Mouse (Mus musculus) liver, embryonic 15.5 days (tissue): ENCODE data around the gene Tomm6. TPM values are rescaled to one million over a fixed set of nuclear protein-coding genes. Genes with fewer than 3 reads are reported as not detected.
A peak's percentile ranks its signal among the peaks of the same experiment; 100 is the strongest.

Source experiments
- ATAC-seq: fragments of 200-750 bp; cut with Nextera tagmentation; 2 replicates; pipeline ENCODE4 v1.8.0; 2017; ENCODE audit warnings: moderate number of reproducible peaks, mild to moderate bottlenecking, moderate library complexity; ENCODE audit not compliant: insufficient read depth
- H3K27ac ChIP-seq: fragments of 300-500 bp; sonication (generic); replicated peaks from 2 replicates; pipeline ENCODE4 v1.5.1; 2015; ENCODE audit warnings: mild to moderate bottlenecking, inconsistent platforms
- H3K27me3 ChIP-seq: fragments of 300-500 bp; sonication (generic); 2 replicates; pipeline ENCODE4 v1.6.1; 2015; ENCODE audit warnings: mild to moderate bottlenecking, inconsistent platforms
- H3K36me3 ChIP-seq: fragments of 300-500 bp; sonication (generic); replicated peaks from 2 replicates; pipeline ENCODE4 v1.6.1; 2015; ENCODE audit warnings: moderate library complexity, mild to moderate bottlenecking, inconsistent platforms
- H3K4me1 ChIP-seq: fragments of 300-500 bp; sonication (generic); replicated peaks from 2 replicates; pipeline ENCODE4 v1.6.1; 2015; ENCODE audit warnings: inconsistent platforms
- H3K4me2 ChIP-seq: fragments of 300-500 bp; sonication (generic); 2 replicates; pipeline ENCODE4 v1.6.1; 2015; ENCODE audit warnings: moderate library complexity, mild to moderate bottlenecking, inconsistent platforms
- H3K4me3 ChIP-seq: fragments of 300-500 bp; sonication (generic); replicated peaks from 2 replicates; pipeline ENCODE4 v1.5.1; 2015; ENCODE audit warnings: mild to moderate bottlenecking, inconsistent platforms
- H3K9ac ChIP-seq: fragments of 300-500 bp; sonication (generic); 2 replicates; pipeline ENCODE4 v1.6.1; 2015; ENCODE audit warnings: moderate library complexity, mild to moderate bottlenecking, inconsistent platforms
- H3K9me3 ChIP-seq: fragments of 300-500 bp; sonication (generic); replicated peaks from 2 replicates; pipeline ENCODE4 v1.6.1; 2016; ENCODE audit warnings: inconsistent platforms
- WGBS: fragments of 180-500 bp; shearing (Covaris S2); methylation state at CpG from one replicate; pipeline ENCODE4 v1.1.7; 2015; ENCODE audit warnings: mixed read lengths; ENCODE audit not compliant: insufficient replicate concordance; 5-methylcytosine and 5-hydroxymethylcytosine counted together
- polyA plus RNA-seq: library from polyadenylated mRNA; unstranded; fragments of >200 nt; fragmentation: Nextera tagmentation; extraction: Ambion mirVana; gene quantifications from 2 replicates; pipeline ENCODE4 v1.2.1, GENCODE M21; 2015

The Tomm6 gene
- 193 and 205 TPM in 2 replicates for polyA plus RNA-seq

DNA sequence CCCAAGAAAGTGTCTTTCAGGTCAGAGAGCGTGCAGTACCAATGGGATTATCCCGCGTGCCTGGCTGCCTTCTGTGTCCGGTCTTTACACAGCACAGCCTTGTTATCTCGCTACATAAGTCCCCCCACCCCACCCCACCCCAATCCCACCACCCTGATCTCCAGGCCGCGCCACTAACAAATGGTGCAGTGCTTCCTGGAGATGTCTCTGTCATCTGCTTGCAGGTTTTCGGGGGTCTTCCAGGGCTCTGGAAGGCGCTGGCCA is at the start of gene Tomm6:
Gene Tomm6, minus strand, starts transcription at position 43 of the 264 bp plus-strand sequence.
- no peak for ATAC-seq
- Histone ChIP-seq H3K4me2 (peak within 1 kb of the TSS; percentile 97), H3K27me3 (peaks cover 29% of the 10 kb centered on the region; the same call in 1 of the 2 replicates), H3K36me3 (peaks cover 36% of the 10 kb centered on the region), H3K9ac (peak within 1 kb of the TSS; percentile 70), H3K4me3 (peak within 1 kb of the TSS; percentile 86), H3K9me3 (no peaks in the 10 kb centered on the region), H3K4me1 (peaks cover 38% of the 10 kb centered on the region), H3K27ac (peak within 1 kb of the TSS; percentile 78)
- under 1% methylated on average over 9 of the region's 9 CpGs for WGBS

DNA sequence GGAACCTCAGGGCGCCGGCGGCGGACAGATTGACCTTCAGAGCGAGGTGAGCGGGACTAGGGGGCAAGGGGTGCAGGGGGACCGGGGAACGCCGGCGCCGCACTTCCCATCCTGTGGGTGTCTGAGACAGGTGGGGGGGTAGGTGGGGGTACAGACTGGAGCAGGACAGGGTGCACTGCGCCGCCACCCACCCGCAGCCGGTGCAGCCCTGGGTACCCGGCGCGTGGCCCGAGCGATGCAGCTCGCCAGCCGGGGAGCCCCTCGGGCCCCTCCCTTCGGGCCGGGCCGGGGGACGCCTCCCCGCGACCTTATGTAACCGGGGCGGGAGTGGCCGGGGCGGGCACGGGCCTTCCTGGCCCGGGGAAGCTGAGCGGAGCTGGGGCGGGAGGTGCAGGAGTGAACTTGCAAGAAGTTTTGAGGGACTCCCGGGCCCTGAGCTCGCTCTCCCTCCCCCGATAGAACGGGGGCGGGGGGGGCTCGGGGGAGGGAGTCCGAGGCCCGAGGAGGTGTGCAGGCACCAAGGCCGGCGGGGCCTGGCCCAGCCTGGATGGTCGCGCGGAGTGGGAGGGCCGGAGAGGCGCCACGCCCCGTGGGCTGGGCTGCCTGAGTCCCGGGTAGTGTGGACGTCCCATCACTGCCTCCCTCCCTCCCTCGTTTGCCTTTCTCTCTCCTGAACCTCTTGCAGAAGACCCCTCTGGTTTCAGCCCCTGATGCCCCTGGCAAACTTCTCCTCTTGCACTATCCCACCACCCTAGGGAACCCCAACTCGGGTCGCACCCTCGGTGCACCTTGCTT is 49.3 kb upstream of the Tomm6 start:
- Histone ChIP-seq H3K4me3 (peak overlapping the region; percentile 73), H3K9ac (peak overlapping the region; percentile 68), H3K4me2 (peak overlapping the region; percentile 99), H3K4me1 (peaks cover 45% of the 10 kb centered on the region), H3K27ac (peak overlapping the region; percentile 78), H3K36me3 (no peaks in the 10 kb centered on the region), H3K9me3 (no peaks in the 10 kb centered on the region), H3K27me3 (peaks cover 31% of the 10 kb centered on the region)
- under 1% methylated on average over 49 of the region's 60 CpGs for WGBS
- peak; percentile 78 for ATAC-seq

GRCm38 (mm10) chr17:47736856-47737255 is 48.7 kb upstream of the Tomm6 start, which contains the start of gene Tfeb:
Gene Tfeb, plus strand, starts transcription at chr17:47737030.
- Histone ChIP-seq H3K36me3 (no peaks in the 10 kb centered on the region), H3K27me3 (peaks cover 31% of the 10 kb centered on the region), H3K4me1 (peaks cover 41% of the 10 kb centered on the region), H3K27ac (peak within 1 kb of the TSS; percentile 78), H3K4me3 (peak within 1 kb of the TSS; percentile 73), H3K9ac (peak within 1 kb of the TSS; percentile 68), H3K9me3 (no peaks in the 10 kb centered on the region), H3K4me2 (peak within 1 kb of the TSS; percentile 99)
- peak; percentile 75 for ATAC-seq
- WGBS: under 1% methylated on average over 44 of the region's 47 CpGs

- peaks cover 31% of the 10 kb centered on the region for H3K27me3 ChIP-seq
- H3K4me3 ChIP-seq: no peak overlapping the region
- H3K27ac ChIP-seq: no peak overlapping the region
- 65% methylated on average over 14 of the region's 14 CpGs for WGBS
- no peak for ATAC-seq
- H3K9ac ChIP-seq: no peak overlapping the region
- peaks cover 30% of the 10 kb centered on the region for H3K4me1 ChIP-seq
- H3K9me3 ChIP-seq: no peaks in the 10 kb centered on the region
- no peak overlapping the region for H3K4me2 ChIP-seq
- H3K36me3 ChIP-seq: no peaks in the 10 kb centered on the region
These were observed 47.4 kb upstream of the Tomm6 start for GRCm38 (mm10) chr17:47735553-47736100.

DNA sequence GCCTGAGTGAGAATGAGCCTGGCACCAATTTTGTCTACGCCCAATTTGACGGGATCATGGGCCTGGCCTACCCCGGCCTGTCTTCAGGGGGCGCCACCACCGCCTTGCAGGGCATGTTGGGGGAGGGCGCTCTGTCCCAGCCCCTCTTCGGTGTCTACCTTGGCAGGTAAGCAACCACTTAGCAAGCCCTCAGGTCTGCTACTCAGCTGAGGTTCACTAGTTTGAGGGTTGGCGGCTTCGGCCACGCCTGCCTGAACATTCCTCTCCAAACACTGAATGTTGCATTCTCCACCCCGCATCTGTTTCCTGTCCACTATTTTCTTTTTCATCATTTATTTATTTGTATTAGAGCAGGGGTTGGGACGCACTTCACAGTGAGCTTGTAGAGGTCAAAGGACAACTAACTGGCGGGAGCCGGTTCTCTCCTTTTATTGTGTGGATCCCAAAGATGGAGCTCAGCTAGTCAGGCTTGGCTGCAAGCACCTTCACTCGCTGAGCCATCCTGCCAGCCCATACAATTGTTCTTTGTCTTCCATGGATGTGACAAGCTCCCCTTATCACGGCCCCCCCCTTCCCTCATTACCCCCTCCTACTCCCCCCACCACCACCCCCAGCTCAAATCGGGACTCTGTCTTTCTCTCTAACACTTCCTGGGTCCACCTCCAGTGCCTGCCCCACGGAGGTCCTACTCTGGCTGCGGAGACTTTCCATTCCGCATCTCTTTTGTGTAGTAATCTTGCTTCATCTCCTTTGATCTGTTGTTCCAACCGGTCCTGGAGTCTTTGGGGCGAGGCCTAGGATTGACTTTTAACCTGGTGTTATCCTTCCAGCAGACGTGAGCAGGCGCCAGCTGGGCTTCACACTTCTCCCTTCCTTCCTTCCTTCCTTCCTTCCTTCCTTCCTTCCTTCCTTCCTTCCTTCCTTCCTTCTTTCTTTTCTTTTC is 42.7 kb upstream of the Tomm6 start:
- WGBS: 57% methylated on average over 24 of the region's 24 CpGs
- peaks cover 6% of the 10 kb centered on the region; the same call in 1 of the 2 replicates for H3K27me3 ChIP-seq
- ATAC-seq: no peak
- no peak overlapping the region for H3K27ac ChIP-seq
- H3K4me1 ChIP-seq: no peaks in the 10 kb centered on the region; the same call in 1 of the 2 replicates
- H3K9ac ChIP-seq: no peak overlapping the region
- H3K36me3 ChIP-seq: no peaks in the 10 kb centered on the region
- H3K4me3 ChIP-seq: no peak overlapping the region
- no peaks in the 10 kb centered on the region for H3K9me3 ChIP-seq
- H3K4me2 ChIP-seq: no peak overlapping the region

GRCm38 (mm10) chr17:47726566-47726965 is 38.4 kb upstream of the Tomm6 start, which contains the start of gene Pgc:
Gene Pgc, plus strand, starts transcription at chr17:47726842.
- no peak within 1 kb of the TSS for H3K4me2 ChIP-seq
- H3K27me3 ChIP-seq: peaks cover 8% of the 10 kb centered on the region; the same call in 1 of the 2 replicates
- ATAC-seq: no peak
- no peaks in the 10 kb centered on the region for H3K9me3 ChIP-seq
- no peak within 1 kb of the TSS for H3K27ac ChIP-seq
- no peaks in the 10 kb centered on the region for H3K4me1 ChIP-seq
- H3K36me3 ChIP-seq: no peaks in the 10 kb centered on the region
- WGBS: 60% methylated on average over 11 of the region's 11 CpGs
- H3K9ac ChIP-seq: no peak within 1 kb of the TSS
- no peak within 1 kb of the TSS for H3K4me3 ChIP-seq

DNA sequence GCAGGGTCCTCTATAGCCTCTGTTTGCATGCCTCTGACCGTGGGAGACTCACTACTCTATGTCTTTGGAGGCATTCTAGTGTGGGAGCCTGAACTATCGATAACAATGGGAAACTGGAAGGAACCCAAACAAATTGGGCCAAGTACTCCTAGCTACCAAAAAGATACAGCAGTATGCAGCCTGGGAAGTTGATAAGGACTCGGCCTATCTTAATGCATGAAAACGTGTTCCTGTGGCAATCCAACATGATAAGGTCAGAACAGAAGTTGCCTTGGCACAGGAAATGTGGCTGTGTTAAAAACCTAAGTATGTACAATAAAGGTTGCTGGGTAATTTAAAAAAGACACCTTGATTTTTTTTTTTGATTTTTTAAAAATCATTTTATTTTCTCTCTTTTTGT is 33.0 kb upstream of the Tomm6 start:
- H3K4me1 ChIP-seq: no peaks in the 10 kb centered on the region; the same call in 1 of the 2 replicates
- no peak overlapping the region for H3K9ac ChIP-seq
- H3K36me3 ChIP-seq: no peaks in the 10 kb centered on the region
- no peaks in the 10 kb centered on the region for H3K9me3 ChIP-seq
- H3K27me3 ChIP-seq: 0 out of 2 replicates have a peak, but pooled peaks cover 4% of the 10 kb centered on the region
- no peak overlapping the region for H3K27ac ChIP-seq
- WGBS: 30% methylated on average over 4 of the region's 4 CpGs
- no peak for ATAC-seq
- no peak overlapping the region for H3K4me3 ChIP-seq
- no peak overlapping the region for H3K4me2 ChIP-seq

GRCm38 (mm10) chr17:47715037-47715436 is 26.9 kb upstream of the Tomm6 start:
- H3K27me3 ChIP-seq: no peaks in the 10 kb centered on the region
- no peak overlapping the region for H3K27ac ChIP-seq
- no peak overlapping the region for H3K9ac ChIP-seq
- no peak overlapping the region for H3K4me2 ChIP-seq
- no peak for ATAC-seq
- no peaks in the 10 kb centered on the region for H3K36me3 ChIP-seq
- WGBS: 18% methylated on average over 3 of the region's 3 CpGs
- H3K4me1 ChIP-seq: no peaks in the 10 kb centered on the region; the same call in 1 of the 2 replicates
- no peaks in the 10 kb centered on the region for H3K9me3 ChIP-seq
- H3K4me3 ChIP-seq: no peak overlapping the region

GRCm38 (mm10) chr17:47712889-47713571 is 24.8 kb upstream of the Tomm6 start:
- WGBS: 62% methylated on average over 22 of the region's 22 CpGs

DNA sequence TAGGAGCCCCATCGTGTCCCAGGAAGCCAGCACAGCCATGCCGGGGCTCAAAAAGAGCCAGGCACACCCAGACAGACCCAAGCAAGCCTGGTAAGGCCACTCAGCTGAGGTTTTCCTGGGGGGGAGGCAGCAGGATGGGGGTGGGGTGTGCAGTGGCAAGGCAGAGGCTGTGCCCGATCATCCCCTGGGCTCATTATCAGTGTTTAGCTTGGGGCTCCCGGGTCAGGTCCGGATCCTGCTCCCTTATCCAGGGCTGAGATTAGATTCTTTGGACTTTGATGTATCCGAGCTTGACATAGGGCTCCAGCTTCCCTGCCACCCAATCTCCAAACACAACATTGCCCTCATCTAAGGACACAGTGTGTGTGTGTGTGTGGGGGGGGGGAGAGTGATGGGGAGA is 23.7 kb upstream of the Tomm6 start:
- peaks cover 5% of the 10 kb centered on the region; the same call in 1 of the 2 replicates for H3K27me3 ChIP-seq

More at GRCm38 (mm10) chr17:47712889-47713571, 24.8 kb upstream of the Tomm6 start:
- Histone ChIP-seq H3K4me2 (no peak overlapping the region), H3K36me3 (no peaks in the 10 kb centered on the region), H3K9me3 (no peaks in the 10 kb centered on the region), H3K27ac (no peak overlapping the region), H3K9ac (no peak overlapping the region), H3K4me1 (peaks cover 11% of the 10 kb centered on the region; the same call in 1 of the 2 replicates), H3K27me3 (no peaks in the 10 kb centered on the region), H3K4me3 (no peak overlapping the region)
- ATAC-seq: no peak

More for the DNA sequence above, 23.7 kb upstream of the Tomm6 start:
- Histone ChIP-seq H3K36me3 (no peaks in the 10 kb centered on the region), H3K9me3 (no peaks in the 10 kb centered on the region), H3K4me1 (peaks cover 11% of the 10 kb centered on the region; the same call in 1 of the 2 replicates), H3K4me3 (no peak overlapping the region), H3K4me2 (no peak overlapping the region), H3K27ac (no peak overlapping the region), H3K9ac (no peak overlapping the region)
- no peak for ATAC-seq
- WGBS: 29% methylated on average over 6 of the region's 6 CpGs
